In the genomic region with DNA sequence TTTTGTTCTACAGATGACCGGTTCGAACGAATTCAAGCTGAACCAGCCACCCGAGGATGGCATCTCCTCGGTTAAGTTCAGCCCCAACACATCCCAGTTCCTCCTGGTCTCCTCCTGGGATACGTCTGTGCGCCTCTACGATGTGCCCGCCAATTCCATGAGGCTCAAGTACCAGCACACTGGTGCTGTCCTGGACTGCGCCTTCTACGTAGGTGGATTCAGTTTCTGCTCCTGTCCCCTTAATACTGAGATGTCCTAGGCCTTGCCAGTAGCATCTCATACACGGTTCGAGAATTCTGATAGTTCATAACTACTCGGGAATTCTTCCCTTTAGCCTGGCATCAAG, we compare ENCODE assay signal across 8 mouse cellular contexts. TPM values are rescaled to one million over a fixed set of nuclear protein-coding genes. Genes with fewer than 3 reads are reported as not detected.
DNase-seq lines count a peak whose midpoint lies in the region; ATAC-seq and TF ChIP-seq lines count a peak whose summit lies in the region.

No protein-coding gene starts in this region.

- H3K36me3 ChIP-seq in embryonic facial prominence, embryonic 14.5 days (ENCODE audit: control insufficient read depth, insufficient read depth, low read length): peaks cover 35% of the 10 kb centered on the region
- peaks cover 39% of the 10 kb centered on the region for H3K36me3 ChIP-seq in limb, embryonic 10.5 days
- H3K36me3 ChIP-seq in neural tube, embryonic 14.5 days (ENCODE audit: control insufficient read depth, insufficient read depth, low read length): peaks cover 7% of the 10 kb centered on the region; the same call in 1 of the 2 replicates

- ATAC-seq in embryonic facial prominence, embryonic 14.5 days (ENCODE audit: low read depth): peak; percentile 16; the same call in 1 of the 2 replicates
- ATAC-seq in neural tube, embryonic 14.5 days (ENCODE audit: low read depth): peak; percentile 56
- ATAC-seq in CD4-positive, CD25-positive, alpha-beta regulatory T cell, adult 4 months: no peak

- H3K4me3 ChIP-seq in lung, adult 2 months (replicated peaks; ENCODE audit: extremely low read depth, low read depth, low read length): peak overlapping the region; percentile 81
- H3K4me3 ChIP-seq in embryonic facial prominence, embryonic 14.5 days (ENCODE audit: low read depth, low read length): peak overlapping the region; percentile 84
- H3K4me3 ChIP-seq in limb, embryonic 10.5 days: peak overlapping the region; percentile 92
- H3K4me3 ChIP-seq in neural tube, embryonic 14.5 days (ENCODE audit: low read depth, low read length): peak overlapping the region; percentile 70

- peaks cover 40% of the 10 kb centered on the region for H3K27me3 ChIP-seq in embryonic facial prominence, embryonic 14.5 days (replicated peaks; ENCODE audit: control insufficient read depth, insufficient read depth, low read length)
- peaks cover 39% of the 10 kb centered on the region for H3K27me3 ChIP-seq in limb, embryonic 10.5 days (ENCODE audit: low read depth, poor library complexity, severe bottlenecking)
- H3K27me3 ChIP-seq in neural tube, embryonic 14.5 days (ENCODE audit: control insufficient read depth, insufficient read depth, low read length): peaks cover 22% of the 10 kb centered on the region

- no peak for DNase-seq in lung, adult 2 months
- no peak for DNase-seq in lung, adult 18-20 months
- DNase-seq in embryonic facial prominence, embryonic 14.5 days (ENCODE audit: low spot score): no peak
- no peak for DNase-seq in limb, embryonic 10.5 days (ENCODE audit: low spot score)
- no peak for DNase-seq in urinary bladder, postnatal 10 days (ENCODE audit: low spot score)
- DNase-seq in adrenal gland, adult (ENCODE audit: inconsistent age in 2 of 2, low spot score in 1 of 2): no peak

- no peaks in the 10 kb centered on the region for H3K9me3 ChIP-seq in embryonic facial prominence, embryonic 14.5 days (ENCODE audit: control insufficient read depth, low read length)
- H3K9me3 ChIP-seq in limb, embryonic 10.5 days (replicated peaks): no peaks in the 10 kb centered on the region
- H3K9me3 ChIP-seq in neural tube, embryonic 14.5 days (ENCODE audit: control insufficient read depth, low read length): no peaks in the 10 kb centered on the region

- under 1% methylated on average over 14 of the region's 14 CpGs for WGBS in lung, adult 2 months
- WGBS in embryonic facial prominence, embryonic 14.5 days: under 1% methylated on average over 14 of the region's 14 CpGs
- WGBS in limb, embryonic 10.5 days: under 1% methylated on average over 14 of the region's 14 CpGs
- under 1% methylated on average over 14 of the region's 14 CpGs for WGBS in neural tube, embryonic 14.5 days

- H3K9ac ChIP-seq in embryonic facial prominence, embryonic 14.5 days (ENCODE audit: low read depth, low read length): peak overlapping the region; percentile 87
- peak overlapping the region; percentile 79 for H3K9ac ChIP-seq in neural tube, embryonic 14.5 days (replicated peaks; ENCODE audit: low read depth, low read length)

- TF ChIP-seq POLR2A in lung, adult 2 months (IDR thresholded peaks at IDR 0.05; ENCODE audit: borderline replicate concordance, extremely low read depth, low read depth, low read length): no peak

- H3K27ac ChIP-seq in embryonic facial prominence, embryonic 14.5 days (replicated peaks; ENCODE audit: low read depth, low read length): peak overlapping the region; percentile 91
- H3K27ac ChIP-seq in limb, embryonic 10.5 days: peak overlapping the region; percentile 98
- peak overlapping the region; percentile 88 for H3K27ac ChIP-seq in neural tube, embryonic 14.5 days (ENCODE audit: low read depth, low read length)

- H3K4me1 ChIP-seq in lung, adult 2 months (ENCODE audit: control insufficient read depth, insufficient read depth, low read length): peaks cover 5% of the 10 kb centered on the region
- peaks cover 10% of the 10 kb centered on the region for H3K4me1 ChIP-seq in embryonic facial prominence, embryonic 14.5 days (ENCODE audit: control insufficient read depth, insufficient read depth, low read length)
- peaks cover 32% of the 10 kb centered on the region for H3K4me1 ChIP-seq in limb, embryonic 10.5 days
- H3K4me1 ChIP-seq in neural tube, embryonic 14.5 days (ENCODE audit: control insufficient read depth, insufficient read depth, low read length): peaks cover 8% of the 10 kb centered on the region; the same call in 1 of the 2 replicates

- TF ChIP-seq CTCF in lung, adult 2 months (IDR thresholded peaks at IDR 0.05; ENCODE audit: insufficient read depth, low read length): no peak

- H3K4me2 ChIP-seq in embryonic facial prominence, embryonic 14.5 days (ENCODE audit: low read depth, low read length): peak overlapping the region; percentile 83
- H3K4me2 ChIP-seq in neural tube, embryonic 14.5 days (ENCODE audit: low read depth, low read length): peak overlapping the region; percentile 87

RNA-seq across cellular contexts. Expression of a gene that starts 0.6 kb away (rescaled TPM):
- 52.4 and 71.6 TPM in 2 replicates for polyA plus RNA-seq in lung, adult 2 months (2012; rRNA removed)
- 157 and 183 TPM in 2 replicates for polyA plus RNA-seq in embryonic facial prominence, embryonic 14.5 days (2014; fragmentation: Nextera tagmentation; extraction: Ambion mirVana)
- polyA plus RNA-seq in limb, embryonic 10.5 days (2016; fragmentation: Nextera tagmentation; extraction: Ambion mirVana): 338 and 339 TPM in 2 replicates
- polyA plus RNA-seq in neural tube, embryonic 14.5 days (2014; fragmentation: Nextera tagmentation; extraction: Ambion mirVana): 139 and 143 TPM in 2 replicates
- 100 to 1,000 TPM; 144 to 175 TPM for polyA plus RNA-seq in CD4-positive, CD25-positive, alpha-beta regulatory T cell, adult 4 months (2017; shearing (Covaris generic))

RNA-seq across cellular contexts. Expression of a gene that starts 12.1 kb away (rescaled TPM):
- polyA plus RNA-seq in lung, adult 2 months (2012; rRNA removed): not detected in 2 replicates
- 0.17 and 0.39 TPM in 2 replicates for polyA plus RNA-seq in embryonic facial prominence, embryonic 14.5 days (2014; fragmentation: Nextera tagmentation; extraction: Ambion mirVana)
- not detected in 2 replicates for polyA plus RNA-seq in limb, embryonic 10.5 days (2016; fragmentation: Nextera tagmentation; extraction: Ambion mirVana)
- polyA plus RNA-seq in neural tube, embryonic 14.5 days (2014; fragmentation: Nextera tagmentation; extraction: Ambion mirVana): 0.92 and 1.0 TPM in 2 replicates
- not detected for polyA plus RNA-seq in CD4-positive, CD25-positive, alpha-beta regulatory T cell, adult 4 months (2017; shearing (Covaris generic))

RNA-seq across cellular contexts. Expression of a gene that starts 18.0 kb away (rescaled TPM):
- not detected in 2 replicates for polyA plus RNA-seq in lung, adult 2 months (2012; rRNA removed)
- polyA plus RNA-seq in embryonic facial prominence, embryonic 14.5 days (2014; fragmentation: Nextera tagmentation; extraction: Ambion mirVana): 0.26 and 0.37 TPM in 2 replicates
- polyA plus RNA-seq in limb, embryonic 10.5 days (2016; fragmentation: Nextera tagmentation; extraction: Ambion mirVana): not detected in 2 replicates
- polyA plus RNA-seq in neural tube, embryonic 14.5 days (2014; fragmentation: Nextera tagmentation; extraction: Ambion mirVana): 0.55 and 0.84 TPM in 2 replicates
- not detected for polyA plus RNA-seq in CD4-positive, CD25-positive, alpha-beta regulatory T cell, adult 4 months (2017; shearing (Covaris generic))
